Mouse (Mus musculus): ENCODE measurements around the gene Igf2bp1. TPM values are rescaled to one million over a fixed set of nuclear protein-coding genes. Genes with fewer than 3 reads are reported as not detected.
A peak's percentile ranks its signal among the peaks of the same experiment; 100 is the strongest.

Gene Igf2bp1
- polyA plus RNA-seq, 1 experiment from 2014 or later = 66.9 TPM

DNA sequence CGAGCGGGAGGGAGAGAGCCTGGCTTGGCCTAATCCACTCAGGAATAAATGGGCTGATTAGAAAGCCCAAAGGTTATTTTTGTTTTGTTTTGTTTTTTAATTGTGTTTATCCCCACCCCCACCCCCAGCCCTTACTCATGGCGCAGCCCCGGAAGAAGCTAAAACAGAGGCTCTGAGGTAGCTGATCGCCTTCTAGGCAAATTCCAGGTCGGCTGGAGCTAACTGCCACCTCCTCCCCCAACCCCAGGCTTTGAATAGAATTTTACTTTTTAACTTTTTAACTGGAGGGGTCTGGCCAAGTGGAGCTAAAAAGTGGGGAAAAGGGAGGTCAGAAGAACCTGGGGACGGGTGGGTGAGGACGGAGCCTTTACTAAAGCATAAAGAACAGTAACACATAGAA lies 15.9 kb downstream of the Igf2bp1 start:
- WGBS = 66% methylated on average over 8 of the region's 8 CpGs
- Histone ChIP-seq H3K4me2 (peak overlapping the region; percentile 84), H3K9me3 (replicated peaks) (peaks cover 5% of the 10 kb centered on the region), H3K4me1 (replicated peaks) (peaks cover 74% of the 10 kb centered on the region), H3K36me3 (peaks cover 20% of the 10 kb centered on the region), H3K4me3 (no peak overlapping the region), H3K27ac (ENCODE audit: poor library complexity, severe bottlenecking) (peak overlapping the region; percentile 92), H3K9ac (peak overlapping the region; percentile 21; the same call in 1 of the 2 replicates), H3K27me3 (replicated peaks) (no peaks in the 10 kb centered on the region)
- ATAC-seq (ENCODE audit: insufficient number of reproducible peaks, low FRiP score) = no peak

DNA sequence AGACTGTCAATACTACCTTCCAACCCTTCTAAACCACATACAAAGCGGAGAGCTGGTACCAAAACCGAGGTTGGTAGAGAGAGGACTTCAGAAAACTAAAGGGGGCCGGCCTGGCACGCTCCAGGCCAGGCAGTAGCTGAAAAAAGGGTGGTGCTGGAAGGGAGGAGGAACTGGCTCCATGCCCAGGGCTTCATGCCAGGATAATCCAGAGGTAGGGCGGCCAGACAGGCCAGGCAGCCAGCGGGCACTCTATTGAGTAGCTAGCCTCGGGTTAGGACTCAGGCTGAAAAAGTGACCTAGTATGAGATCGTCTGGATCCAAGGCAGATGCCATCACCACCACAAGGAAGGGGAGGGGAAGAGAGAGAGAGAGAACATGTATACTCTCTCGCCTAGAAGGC lies 17.2 kb downstream of the Igf2bp1 start:
- Histone ChIP-seq H3K4me1 (replicated peaks) (peaks cover 71% of the 10 kb centered on the region), H3K4me3 (no peak overlapping the region), H3K9me3 (replicated peaks) (no peaks in the 10 kb centered on the region), H3K27ac (ENCODE audit: poor library complexity, severe bottlenecking) (peak overlapping the region; percentile 41), H3K9ac (no peak overlapping the region), H3K4me2 (peak overlapping the region; percentile 16; the same call in 1 of the 2 replicates), H3K36me3 (peaks cover 9% of the 10 kb centered on the region), H3K27me3 (replicated peaks) (no peaks in the 10 kb centered on the region)
- WGBS = 32% methylated on average over 9 of the region's 9 CpGs
- ATAC-seq (ENCODE audit: insufficient number of reproducible peaks, low FRiP score) = peak; percentile 63

DNA sequence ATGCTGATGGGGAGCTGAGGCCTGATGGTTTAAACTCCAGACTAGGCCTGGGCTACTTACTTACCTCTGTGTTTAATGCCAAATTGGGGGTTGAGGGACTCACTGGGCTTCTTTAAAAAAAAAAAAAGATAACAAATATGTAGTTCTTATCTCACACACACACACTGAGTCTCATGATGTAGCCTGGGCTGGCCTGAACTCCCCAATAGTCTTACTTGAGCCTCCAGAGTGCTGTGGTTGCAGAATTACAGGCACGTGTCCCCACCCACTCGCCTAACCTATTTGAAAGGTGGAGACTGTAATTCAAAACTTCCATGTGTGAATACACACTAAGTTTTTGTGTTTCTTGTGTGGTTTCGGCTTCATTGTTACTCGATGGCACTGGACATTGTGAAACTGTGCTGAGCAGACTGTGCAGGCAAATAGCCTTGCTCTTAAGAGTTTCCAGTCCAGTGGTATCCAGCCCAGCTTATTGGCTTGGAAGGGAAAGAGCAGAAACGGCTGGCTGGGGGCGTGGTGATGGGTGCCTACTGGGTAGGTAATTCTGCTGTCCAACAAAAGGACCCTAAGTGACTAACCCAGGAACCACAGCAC lies 17.8 kb downstream of the Igf2bp1 start:
- no peak for ATAC-seq (ENCODE audit: insufficient number of reproducible peaks, low FRiP score)
- Histone ChIP-seq H3K4me2 (no peak overlapping the region), H3K9me3 (replicated peaks) (no peaks in the 10 kb centered on the region), H3K27ac (ENCODE audit: poor library complexity, severe bottlenecking) (peak overlapping the region; percentile 41; the same call in 1 of the 2 replicates), H3K27me3 (replicated peaks) (no peaks in the 10 kb centered on the region), H3K9ac (no peak overlapping the region), H3K36me3 (peaks cover 9% of the 10 kb centered on the region), H3K4me3 (no peak overlapping the region), H3K4me1 (replicated peaks) (peaks cover 71% of the 10 kb centered on the region)
- WGBS = 67% methylated on average over 6 of the region's 6 CpGs

DNA sequence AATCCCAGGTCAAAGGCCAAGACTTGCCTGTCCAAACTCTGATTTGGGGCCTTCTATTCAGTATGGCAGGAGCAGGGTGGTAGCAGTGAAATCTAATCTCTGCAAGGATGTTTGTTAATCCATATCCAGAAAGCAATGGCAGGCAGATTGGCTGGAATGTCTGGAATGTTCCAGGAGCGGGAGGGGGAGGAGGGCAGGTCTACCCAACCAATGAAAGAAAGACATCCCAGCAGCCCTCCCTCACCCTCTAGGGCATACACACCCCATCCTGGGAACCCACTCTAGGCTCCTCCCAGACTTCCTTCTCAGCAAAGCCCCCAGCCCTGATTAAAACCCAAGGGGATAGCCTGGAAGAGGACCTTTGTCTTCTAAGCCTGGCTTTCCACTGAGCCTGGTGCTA lies 23.3 kb downstream of the Igf2bp1 start:
- H3K4me2 ChIP-seq = peak overlapping the region; percentile 49
- peak overlapping the region; percentile 86 for H3K27ac ChIP-seq (ENCODE audit: poor library complexity, severe bottlenecking)
- H3K9me3 ChIP-seq (replicated peaks) = no peaks in the 10 kb centered on the region
- 25% methylated on average over 1 of the region's 1 CpGs for WGBS
- H3K36me3 ChIP-seq = peaks cover 33% of the 10 kb centered on the region
- peak overlapping the region; percentile 21 for H3K4me3 ChIP-seq
- H3K27me3 ChIP-seq (replicated peaks) = no peaks in the 10 kb centered on the region
- H3K4me1 ChIP-seq (replicated peaks) = peaks cover 46% of the 10 kb centered on the region
- H3K9ac ChIP-seq = peak overlapping the region; percentile 40; the same call in 1 of the 2 replicates
- peak; percentile 83 for ATAC-seq (ENCODE audit: insufficient number of reproducible peaks, low FRiP score)

DNA sequence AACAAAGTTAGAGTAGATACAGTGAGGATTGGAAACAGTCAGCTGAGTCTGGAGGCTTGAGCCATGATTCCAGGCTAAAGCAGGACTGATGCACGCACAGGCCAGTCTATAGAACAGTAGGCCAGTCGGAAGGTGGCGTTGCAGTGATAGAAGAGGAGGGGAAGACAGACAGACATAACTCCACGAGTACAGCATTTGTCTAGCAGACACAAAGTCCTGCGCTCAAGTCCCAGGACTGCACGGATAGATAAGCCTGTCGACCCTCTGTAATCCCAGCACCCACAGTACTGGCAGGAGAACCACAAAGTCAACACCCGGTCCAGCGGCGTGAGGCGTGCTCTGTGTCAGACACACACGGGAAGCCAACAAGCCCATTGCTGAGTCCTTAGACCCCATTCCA lies 23.9 kb downstream of the Igf2bp1 start:
- H3K4me2 ChIP-seq = peak overlapping the region; percentile 49
- 30% methylated on average over 12 of the region's 12 CpGs for WGBS
- no peaks in the 10 kb centered on the region for H3K27me3 ChIP-seq (replicated peaks)
- H3K4me3 ChIP-seq = peak overlapping the region; percentile 21
- peaks cover 36% of the 10 kb centered on the region for H3K36me3 ChIP-seq
- H3K4me1 ChIP-seq (replicated peaks) = peaks cover 46% of the 10 kb centered on the region
- peak overlapping the region; percentile 86 for H3K27ac ChIP-seq (ENCODE audit: poor library complexity, severe bottlenecking)
- H3K9me3 ChIP-seq (replicated peaks) = no peaks in the 10 kb centered on the region
- peak; percentile 34; the same call in 1 of the 2 replicates for ATAC-seq (ENCODE audit: insufficient number of reproducible peaks, low FRiP score)
- H3K9ac ChIP-seq = no peak overlapping the region

DNA sequence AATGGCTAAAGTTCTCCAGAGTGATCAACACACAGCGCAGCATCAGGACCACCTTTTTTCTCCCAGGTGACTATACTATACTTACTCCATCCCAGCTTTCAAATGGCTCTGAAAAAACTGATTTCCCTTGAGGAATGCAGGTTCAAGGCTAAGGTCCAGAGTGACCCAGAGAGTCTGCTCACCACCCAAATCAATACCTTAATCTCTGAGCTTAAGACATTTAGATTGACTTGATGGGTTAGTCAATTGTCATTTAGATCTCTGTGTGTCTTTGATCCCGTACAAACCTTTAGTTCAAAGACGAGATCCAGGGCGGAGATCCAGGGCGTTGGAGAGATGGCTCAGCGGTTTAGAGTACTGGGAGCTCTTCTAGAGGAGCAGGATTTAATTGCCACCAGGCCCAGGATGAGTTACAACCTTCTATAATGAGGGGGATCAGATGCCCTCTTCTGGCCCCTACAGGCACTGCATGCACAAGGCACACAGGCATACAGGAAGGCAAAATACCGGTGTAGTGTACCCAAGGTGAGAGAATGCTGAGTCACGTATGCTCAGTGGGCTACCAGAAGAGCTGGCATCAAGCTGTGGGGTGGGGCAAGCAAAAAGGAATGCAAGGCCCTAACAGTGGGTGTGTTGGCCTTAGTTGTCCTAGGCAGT lies 24.9 kb downstream of the Igf2bp1 start:
- H3K4me3 ChIP-seq = no peak overlapping the region
- ATAC-seq (ENCODE audit: insufficient number of reproducible peaks, low FRiP score) = no peak
- H3K27ac ChIP-seq (ENCODE audit: poor library complexity, severe bottlenecking) = no peak overlapping the region

DNA sequence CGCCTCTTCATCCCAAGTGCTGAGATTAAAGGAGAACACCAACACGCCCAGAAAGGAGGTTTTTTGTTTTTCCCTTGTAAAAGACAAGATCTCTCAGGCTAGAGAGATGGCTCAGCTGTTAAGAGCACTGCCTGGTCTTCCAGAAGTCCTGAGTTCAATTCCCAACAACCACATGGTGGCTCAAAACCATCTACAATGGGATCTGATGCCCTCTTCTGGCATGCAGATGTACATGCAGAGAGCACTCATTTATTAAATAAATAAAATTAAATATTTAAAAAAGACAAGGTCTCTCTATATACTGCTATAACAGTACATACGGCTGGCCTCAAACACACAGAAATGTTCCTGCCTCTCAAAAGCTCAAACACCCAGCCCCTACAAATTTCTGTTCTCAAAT lies 27.3 kb downstream of the Igf2bp1 start:
- H3K4me2 ChIP-seq = no peak overlapping the region
- no peaks in the 10 kb centered on the region for H3K9me3 ChIP-seq (replicated peaks)
- no peak overlapping the region for H3K27ac ChIP-seq (ENCODE audit: poor library complexity, severe bottlenecking)
- peaks cover 34% of the 10 kb centered on the region for H3K4me1 ChIP-seq (replicated peaks)
- no peak overlapping the region for H3K4me3 ChIP-seq
- no peak for ATAC-seq (ENCODE audit: insufficient number of reproducible peaks, low FRiP score)
- H3K27me3 ChIP-seq (replicated peaks) = no peaks in the 10 kb centered on the region
- H3K9ac ChIP-seq = no peak overlapping the region
- peaks cover 64% of the 10 kb centered on the region for H3K36me3 ChIP-seq
- WGBS = 81% methylated on average over 3 of the region's 3 CpGs

More for the DNA sequence above, 24.9 kb downstream of the Igf2bp1 start:
- Histone ChIP-seq H3K4me1 (replicated peaks) (peaks cover 41% of the 10 kb centered on the region), H3K36me3 (peaks cover 40% of the 10 kb centered on the region), H3K4me2 (no peak overlapping the region), H3K9me3 (replicated peaks) (no peaks in the 10 kb centered on the region), H3K27me3 (replicated peaks) (no peaks in the 10 kb centered on the region), H3K9ac (no peak overlapping the region)
- 74% methylated on average over 8 of the region's 8 CpGs for WGBS

DNA sequence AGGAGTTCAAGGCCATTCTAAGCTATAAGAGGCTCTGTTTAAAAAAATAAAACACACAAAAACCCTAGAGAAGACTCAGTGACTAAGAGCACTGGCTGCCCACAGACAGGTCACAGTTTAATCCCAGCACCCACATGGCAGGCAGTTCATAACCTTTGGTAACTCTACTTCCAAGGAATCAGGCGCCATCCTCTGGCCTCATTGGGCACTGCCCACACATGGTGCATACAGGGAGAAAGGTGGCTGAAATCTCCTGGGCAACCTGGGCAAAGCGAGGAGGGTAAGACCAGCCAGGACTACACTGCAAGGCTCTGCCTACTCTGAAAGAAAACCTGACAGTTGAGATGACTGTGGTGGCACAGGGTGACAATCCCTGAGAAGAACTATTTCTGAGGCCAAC lies 29.4 kb downstream of the Igf2bp1 start:
- no peak overlapping the region for H3K27ac ChIP-seq (ENCODE audit: poor library complexity, severe bottlenecking)
- ATAC-seq (ENCODE audit: insufficient number of reproducible peaks, low FRiP score) = no peak
- 92% methylated on average over 2 of the region's 2 CpGs for WGBS
- H3K4me1 ChIP-seq (replicated peaks) = peaks cover 12% of the 10 kb centered on the region
- H3K9ac ChIP-seq = no peak overlapping the region
- no peaks in the 10 kb centered on the region for H3K9me3 ChIP-seq (replicated peaks)
- no peak overlapping the region for H3K4me2 ChIP-seq
- no peak overlapping the region for H3K4me3 ChIP-seq
- peaks cover 85% of the 10 kb centered on the region for H3K36me3 ChIP-seq
- H3K27me3 ChIP-seq (replicated peaks) = no peaks in the 10 kb centered on the region

DNA sequence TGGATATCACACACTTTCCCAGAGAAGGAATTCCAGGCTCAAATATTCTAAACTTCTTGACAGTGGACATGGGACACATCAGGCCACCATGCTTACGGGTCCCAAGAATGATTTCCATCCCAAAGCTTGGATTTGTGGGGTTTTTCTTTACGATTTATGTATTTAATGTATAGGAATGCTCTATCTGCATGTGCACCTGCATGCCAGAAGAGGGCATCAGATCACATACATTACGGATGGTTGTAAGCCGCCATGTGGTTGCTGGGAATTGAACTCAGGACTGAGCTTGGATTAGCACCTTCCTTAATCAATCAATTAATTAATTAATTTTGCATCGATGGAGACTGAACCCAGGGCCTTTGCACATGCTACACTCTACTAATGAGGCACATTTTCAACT lies 30.0 kb downstream of the Igf2bp1 start:
- no peak overlapping the region for H3K27ac ChIP-seq (ENCODE audit: poor library complexity, severe bottlenecking)
- H3K36me3 ChIP-seq = peaks cover 91% of the 10 kb centered on the region
- H3K4me3 ChIP-seq = no peak overlapping the region
- no peak overlapping the region for H3K4me2 ChIP-seq
- H3K4me1 ChIP-seq (replicated peaks) = peaks cover 8% of the 10 kb centered on the region
- no peak for ATAC-seq (ENCODE audit: insufficient number of reproducible peaks, low FRiP score)
- no peak overlapping the region for H3K9ac ChIP-seq
- 89% methylated on average over 5 of the region's 5 CpGs for WGBS
- H3K27me3 ChIP-seq (replicated peaks) = no peaks in the 10 kb centered on the region
- H3K9me3 ChIP-seq (replicated peaks) = no peaks in the 10 kb centered on the region

DNA sequence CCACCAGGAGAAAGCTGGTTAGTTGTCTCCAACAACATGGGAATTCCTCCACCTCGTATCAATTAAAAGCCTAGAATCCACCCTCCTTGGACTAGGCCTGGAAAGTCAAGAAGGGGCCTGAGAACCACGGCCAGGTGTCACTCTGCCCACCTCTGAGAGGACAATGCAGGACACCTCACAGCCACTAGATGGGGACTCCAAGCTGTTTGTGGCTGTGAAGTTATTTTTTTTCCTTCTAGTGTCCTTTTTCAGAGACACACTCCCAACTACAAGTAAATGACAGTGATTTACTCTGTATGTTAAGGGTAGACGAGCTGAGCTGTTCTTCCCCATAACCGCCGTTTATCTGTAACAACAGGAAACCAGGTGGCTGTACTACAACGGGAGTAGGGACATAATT lies 32.6 kb downstream of the Igf2bp1 start:
- no peaks in the 10 kb centered on the region for H3K4me1 ChIP-seq (replicated peaks)
- ATAC-seq (ENCODE audit: insufficient number of reproducible peaks, low FRiP score) = no peak
- H3K27me3 ChIP-seq (replicated peaks) = no peaks in the 10 kb centered on the region
- H3K4me2 ChIP-seq = no peak overlapping the region
- 76% methylated on average over 6 of the region's 6 CpGs for WGBS
- no peak overlapping the region for H3K9ac ChIP-seq
- no peak overlapping the region for H3K4me3 ChIP-seq
- H3K9me3 ChIP-seq (replicated peaks) = no peaks in the 10 kb centered on the region
- H3K36me3 ChIP-seq = peaks cover 99% of the 10 kb centered on the region
- H3K27ac ChIP-seq (ENCODE audit: poor library complexity, severe bottlenecking) = no peak overlapping the region

DNA sequence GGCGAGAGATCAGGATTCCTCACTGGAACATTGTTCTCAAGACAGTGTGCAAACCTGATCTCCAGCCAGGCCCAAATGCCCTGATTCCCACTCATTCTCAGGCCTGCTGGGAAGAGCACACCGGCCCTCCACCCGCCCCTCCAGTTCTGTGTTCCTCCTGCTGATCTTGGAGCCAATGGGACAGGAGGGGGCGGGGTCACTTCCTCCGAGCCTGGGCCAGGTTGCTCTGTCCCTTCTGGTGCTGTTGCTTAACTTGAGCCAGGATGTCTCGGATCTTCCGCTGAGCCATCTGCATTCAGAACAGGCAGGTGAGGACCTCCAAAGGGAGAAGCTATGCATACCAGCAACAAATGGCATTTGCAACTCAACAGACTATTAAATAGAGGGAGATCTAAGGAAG lies 42.4 kb downstream of the Igf2bp1 start:
- Histone ChIP-seq H3K4me1 (replicated peaks) (0 out of 2 replicates have a peak, but pooled peaks cover 2% of the 10 kb centered on the region), H3K27ac (ENCODE audit: poor library complexity, severe bottlenecking) (no peak overlapping the region), H3K27me3 (replicated peaks) (no peaks in the 10 kb centered on the region), H3K9me3 (replicated peaks) (no peaks in the 10 kb centered on the region), H3K9ac (no peak overlapping the region), H3K4me2 (no peak overlapping the region), H3K36me3 (peaks cover 90% of the 10 kb centered on the region), H3K4me3 (no peak overlapping the region)
- 76% methylated on average over 7 of the region's 7 CpGs for WGBS
- no peak for ATAC-seq (ENCODE audit: insufficient number of reproducible peaks, low FRiP score)
